Mouse (Mus musculus): Measurements from ENCODE around the gene Dip2c.

The Dip2c gene

DNA sequence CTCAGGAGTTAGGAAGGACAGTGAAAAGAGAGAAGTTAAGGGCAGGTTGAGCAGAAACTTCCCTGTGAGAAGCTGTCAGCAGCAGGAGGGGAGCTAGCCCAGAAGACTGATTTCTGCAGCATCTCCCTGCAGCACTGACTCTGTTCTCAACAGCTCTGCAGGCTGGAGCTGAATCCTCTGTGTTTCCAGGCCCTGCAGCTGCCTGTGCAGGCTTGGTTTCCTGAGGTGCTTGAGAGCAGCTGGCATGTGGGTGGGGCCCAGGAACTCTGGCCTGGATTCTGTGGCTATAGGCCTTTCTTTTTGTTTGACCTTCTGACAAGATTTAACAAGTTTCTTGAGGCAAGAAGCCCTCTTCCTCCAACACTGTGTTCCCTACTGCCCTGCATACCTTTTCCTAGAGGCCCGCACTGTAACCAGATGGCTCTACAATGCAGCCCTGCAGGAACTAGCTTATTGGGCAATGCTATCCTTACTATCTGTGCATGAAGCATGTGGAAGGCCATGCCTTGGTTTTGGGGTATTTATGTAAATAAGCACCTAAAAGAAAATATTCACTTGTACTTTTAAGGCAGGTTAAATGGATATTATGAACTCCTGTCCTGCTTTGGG lies 53.1 kb downstream of the Dip2c start:
- peak; percentile 14 to 27 for DNase-seq (ENCODE audit: low spot score in 2 of 2)

DNA sequence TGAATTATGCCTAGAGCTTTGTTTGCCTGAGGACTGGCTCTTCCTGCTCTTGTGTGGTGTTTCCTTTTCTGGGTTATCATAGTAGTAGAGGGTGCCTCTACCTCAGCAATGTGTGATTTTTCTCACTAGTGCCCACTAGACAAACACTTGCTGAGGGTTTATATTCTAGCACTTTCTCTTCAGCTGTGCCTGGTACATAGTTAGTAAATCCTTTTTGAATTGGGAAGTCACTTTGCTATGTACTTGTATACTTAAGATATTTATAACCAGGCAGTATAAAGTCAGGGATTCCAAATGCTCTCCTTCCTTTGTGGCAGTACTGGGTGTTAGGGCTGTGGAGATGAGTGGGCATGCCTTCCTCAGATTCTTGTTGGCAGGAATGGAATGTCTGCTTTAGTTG lies 56.9 kb downstream of the Dip2c start:
- no peak for DNase-seq (ENCODE audit: low spot score in 2 of 2)

DNA sequence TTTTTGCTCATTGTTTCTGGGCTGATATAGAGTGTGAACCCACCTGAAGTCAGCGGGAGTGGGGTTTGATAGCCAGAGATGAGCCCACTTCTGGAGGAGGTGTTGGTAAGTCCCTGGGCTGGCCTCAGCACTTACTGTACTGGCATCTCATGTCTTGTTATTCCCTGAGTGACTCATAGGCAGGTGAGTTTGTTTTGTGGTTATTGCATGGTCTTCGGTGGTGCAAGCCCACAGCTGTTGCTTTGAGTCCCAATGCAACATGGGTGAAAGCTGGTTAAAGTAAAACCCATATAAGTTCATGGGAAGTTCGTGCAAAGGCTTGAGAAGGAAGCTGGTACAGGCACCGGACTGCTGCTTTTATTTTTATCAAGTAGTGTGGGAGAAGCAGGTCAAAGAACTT lies 64.0 kb downstream of the Dip2c start:
- DNase-seq (ENCODE audit: low spot score in 2 of 2): no peak

DNA sequence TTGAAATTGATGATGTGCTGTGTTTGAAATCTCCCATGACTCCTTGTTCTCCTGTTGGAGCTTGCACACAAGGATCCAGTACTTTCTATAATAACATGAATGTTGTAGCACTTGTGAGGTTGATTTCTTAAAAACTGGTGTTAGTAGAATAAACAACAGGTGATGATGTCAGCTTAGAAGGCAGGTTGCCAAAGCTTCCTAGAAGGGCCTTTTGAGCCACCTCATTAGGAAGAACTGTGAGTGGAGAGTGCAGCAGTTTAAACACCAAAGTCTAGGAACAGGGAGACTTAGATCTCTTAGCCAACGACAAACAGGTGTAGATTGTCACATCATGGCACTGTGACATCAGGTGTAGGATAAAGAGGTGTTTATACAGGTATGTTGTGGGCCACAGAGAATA lies 66.4 kb downstream of the Dip2c start:
- no peak for DNase-seq (ENCODE audit: low spot score in 2 of 2)

DNA sequence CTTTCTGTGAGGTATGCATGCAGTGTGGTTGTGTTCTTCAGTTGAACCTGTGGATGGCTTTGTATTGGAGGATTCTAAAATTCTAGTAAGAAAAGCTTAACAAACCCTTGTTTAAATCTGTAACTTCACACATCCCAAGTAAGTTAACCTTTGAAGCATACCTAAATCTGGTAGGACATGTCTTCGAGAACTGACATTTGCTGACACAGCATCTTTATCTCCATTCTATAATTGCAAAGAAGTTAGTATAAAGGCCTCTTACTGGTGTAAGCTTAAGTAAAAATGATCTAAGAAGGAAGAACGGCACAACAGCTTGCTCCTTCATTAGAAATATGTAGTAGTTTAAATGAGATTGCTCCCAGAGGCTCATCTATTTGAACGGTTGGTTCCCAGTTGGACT lies 71.1 kb downstream of the Dip2c start:
- no peak for DNase-seq (ENCODE audit: low spot score in 2 of 2)

DNA sequence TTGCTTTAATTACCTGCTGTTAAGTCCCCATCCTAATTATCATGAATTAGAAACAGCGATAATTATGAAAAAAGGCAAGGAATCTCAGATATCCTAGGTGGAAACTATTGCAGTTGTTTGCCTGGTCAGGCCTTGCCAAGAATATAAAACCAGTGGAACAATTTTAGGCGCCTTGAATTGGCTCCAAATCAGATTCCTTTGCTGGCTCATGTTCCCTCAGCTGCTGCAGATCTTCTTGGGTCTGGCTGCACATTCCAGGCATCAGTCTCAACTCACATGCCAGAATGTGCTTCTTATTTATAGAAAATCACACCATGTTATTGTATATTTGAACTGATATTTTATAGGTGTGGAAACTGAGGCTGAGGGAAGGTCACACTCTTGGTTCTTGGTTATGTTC lies 74.3 kb downstream of the Dip2c start:
- peak in 1 of 2 experiments; percentile 77 for DNase-seq (ENCODE audit: low spot score in 2 of 2)

DNA sequence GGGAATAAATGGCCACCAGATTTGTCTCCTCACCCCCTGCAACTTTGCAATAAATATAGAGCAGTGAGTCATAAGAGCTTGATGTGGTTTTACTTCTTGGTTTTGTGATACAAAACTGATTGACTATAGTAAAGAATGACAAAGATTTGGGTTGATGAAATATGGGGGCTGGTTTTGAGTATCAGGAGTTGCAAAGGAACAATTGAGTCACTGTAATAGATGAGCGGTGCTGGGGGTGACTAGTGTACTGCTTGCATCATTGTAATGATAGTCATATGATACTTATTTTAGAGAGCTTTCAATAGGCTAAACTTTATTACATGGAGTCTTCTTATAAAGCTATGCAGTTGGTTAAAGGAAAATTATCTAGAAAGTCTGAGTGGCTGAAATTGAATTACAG lies 77.6 kb downstream of the Dip2c start:
- no peak for DNase-seq (ENCODE audit: low spot score in 2 of 2)

DNA sequence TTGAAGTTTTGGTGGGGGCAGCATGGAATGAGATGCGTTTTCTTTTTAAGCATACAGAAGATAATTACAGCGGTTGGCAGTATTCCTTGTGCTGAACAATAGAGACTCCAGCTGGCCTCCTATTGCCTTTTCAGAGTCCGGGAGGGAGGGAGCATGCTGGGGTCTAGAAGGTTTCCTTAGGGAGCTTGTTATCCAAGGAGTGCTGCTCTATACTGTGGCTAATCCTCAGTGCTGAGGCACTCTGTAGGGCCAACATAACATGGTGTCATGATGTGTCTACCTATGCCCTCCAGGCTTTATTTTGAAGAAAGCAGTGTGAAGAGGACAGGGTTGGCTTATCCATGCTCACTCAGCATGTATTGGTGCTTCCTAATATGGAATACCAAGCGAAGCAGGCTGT lies 79.0 kb downstream of the Dip2c start:
- DNase-seq (ENCODE audit: low spot score in 2 of 2): no peak

DNA sequence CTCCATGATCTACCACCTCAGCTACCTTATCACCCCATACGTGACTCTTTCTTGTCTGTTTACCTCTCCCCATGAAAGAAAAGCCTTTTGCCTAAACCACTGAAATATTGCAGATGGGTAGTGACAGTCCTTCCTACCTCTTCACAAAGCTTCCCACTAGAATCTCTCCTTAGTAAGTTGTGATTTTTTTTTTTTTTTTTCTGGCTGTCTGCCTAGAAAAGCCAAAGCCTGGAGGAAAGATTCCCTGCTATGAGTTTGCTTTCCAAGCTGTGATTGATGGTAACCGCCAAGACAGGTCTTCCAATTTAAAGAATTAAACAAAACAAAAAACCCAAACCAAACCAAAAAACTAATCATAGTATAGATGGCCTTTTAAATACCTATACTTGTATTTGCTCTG lies 85.1 kb downstream of the Dip2c start:
- DNase-seq (ENCODE audit: low spot score in 2 of 2): no peak

DNA sequence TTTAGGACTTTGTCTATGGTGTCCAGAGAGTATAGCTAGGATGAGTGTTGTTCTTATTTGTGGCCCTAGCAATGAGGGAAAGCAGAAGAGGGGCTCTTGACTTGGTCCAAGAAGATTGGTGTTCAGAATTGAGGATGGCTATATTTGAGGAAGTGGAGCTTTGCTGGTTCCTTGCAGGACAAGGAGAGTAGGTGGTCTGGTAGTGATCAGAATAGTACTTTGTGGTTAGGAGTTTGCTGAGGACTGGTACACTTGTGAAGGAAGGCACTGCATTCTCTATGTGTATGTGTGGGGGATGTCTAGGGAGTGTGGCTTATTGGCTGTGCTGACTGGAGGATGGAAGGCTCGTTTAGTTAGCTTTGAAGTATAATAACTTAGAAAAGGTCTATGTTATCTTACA lies 95.1 kb downstream of the Dip2c start:
- DNase-seq (ENCODE audit: low spot score in 2 of 2): no peak

DNA sequence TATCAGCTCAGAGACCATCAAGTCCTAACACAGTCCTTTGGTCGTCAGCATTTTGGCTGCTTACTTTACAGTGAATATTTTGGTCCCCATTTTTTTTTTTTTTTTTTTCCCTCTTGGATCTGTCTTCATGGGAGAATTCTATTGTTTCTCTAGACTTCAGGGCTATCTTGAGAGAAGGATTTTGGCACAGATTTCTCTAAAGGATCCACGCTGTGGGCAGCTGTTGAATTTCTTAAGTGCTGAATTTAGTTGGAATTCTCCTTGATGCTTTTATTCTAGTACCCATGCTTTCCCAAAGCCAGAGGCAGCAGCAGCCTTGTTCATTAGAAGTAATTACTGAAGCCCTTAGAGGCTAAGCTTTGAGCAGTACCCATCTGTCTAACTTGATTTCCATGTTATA lies 100.8 kb downstream of the Dip2c start:
- DNase-seq (ENCODE audit: low spot score in 2 of 2): no peak

DNA sequence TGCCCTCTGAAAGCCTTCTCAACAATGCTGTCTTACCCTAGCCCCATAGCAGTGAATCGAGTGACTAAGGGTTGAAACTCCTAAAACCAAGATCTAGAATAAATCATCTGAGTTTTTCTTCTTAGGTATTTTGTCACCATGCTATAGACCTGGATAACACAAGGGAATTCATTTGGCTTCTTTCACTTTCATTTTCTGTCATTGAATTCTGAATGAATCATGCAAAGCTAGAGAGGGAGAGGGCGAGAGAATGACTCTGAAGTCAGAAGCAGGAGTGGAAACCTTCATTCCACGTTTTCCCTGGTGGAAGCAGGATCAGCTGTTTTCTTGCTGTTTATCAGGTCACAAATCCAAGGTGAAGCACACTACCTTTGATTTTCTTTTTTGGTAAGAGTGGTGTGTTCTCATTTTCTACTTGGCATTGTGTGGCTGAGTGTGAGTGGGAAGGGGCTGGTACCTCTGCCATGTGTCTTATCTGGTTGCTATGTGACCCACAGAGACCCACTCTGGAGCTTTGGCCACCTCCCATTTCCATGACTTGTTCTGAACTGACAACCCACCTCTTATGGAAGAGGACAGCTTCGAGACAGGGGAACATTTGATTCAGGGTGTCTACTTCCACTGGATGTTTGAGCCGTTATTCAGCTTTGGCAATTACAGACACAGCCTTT lies 104.5 kb downstream of the Dip2c start:
- DNase-seq (ENCODE audit: low spot score in 2 of 2): no peak

DNA sequence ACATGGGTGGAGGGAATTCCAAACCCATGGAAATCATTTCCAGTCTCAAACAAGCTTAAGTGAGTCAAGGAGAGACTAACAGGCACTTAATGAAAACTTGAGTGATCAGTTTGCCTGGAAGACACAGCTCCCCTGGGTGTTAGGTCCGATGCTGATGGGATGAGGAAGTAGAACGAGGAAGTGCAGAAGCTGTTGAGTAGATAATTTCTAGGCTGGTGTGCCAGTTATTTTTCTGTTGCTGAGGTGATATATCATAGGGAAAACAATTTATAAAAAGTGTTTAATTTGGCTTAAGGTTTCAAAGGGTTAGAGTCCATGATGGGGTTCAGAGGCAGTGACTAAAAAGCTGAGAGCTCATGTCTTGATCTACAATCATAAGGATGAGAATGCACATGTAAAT lies 111.7 kb downstream of the Dip2c start:
- DNase-seq (ENCODE audit: low spot score in 2 of 2): no peak

DNA sequence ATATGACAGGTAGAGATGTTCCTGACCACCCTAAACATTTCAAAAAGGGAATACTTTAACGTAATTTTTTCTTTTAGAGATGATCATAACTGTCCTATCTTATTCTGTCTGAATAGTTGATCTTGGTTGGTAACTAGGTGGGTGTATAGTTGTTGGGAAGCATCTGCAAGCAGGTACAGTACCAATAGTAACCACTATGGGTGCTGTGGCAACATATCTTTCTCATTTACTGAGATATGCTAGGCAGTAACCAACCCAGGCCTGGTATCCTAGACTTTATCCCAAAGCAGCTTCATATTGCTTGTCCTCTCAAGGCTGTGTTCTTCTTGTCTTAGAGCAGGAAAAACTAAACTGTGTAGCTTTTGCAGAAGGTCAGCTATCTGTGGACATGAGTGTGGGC lies 113.0 kb downstream of the Dip2c start:
- no peak for DNase-seq (ENCODE audit: low spot score in 2 of 2)

DNA sequence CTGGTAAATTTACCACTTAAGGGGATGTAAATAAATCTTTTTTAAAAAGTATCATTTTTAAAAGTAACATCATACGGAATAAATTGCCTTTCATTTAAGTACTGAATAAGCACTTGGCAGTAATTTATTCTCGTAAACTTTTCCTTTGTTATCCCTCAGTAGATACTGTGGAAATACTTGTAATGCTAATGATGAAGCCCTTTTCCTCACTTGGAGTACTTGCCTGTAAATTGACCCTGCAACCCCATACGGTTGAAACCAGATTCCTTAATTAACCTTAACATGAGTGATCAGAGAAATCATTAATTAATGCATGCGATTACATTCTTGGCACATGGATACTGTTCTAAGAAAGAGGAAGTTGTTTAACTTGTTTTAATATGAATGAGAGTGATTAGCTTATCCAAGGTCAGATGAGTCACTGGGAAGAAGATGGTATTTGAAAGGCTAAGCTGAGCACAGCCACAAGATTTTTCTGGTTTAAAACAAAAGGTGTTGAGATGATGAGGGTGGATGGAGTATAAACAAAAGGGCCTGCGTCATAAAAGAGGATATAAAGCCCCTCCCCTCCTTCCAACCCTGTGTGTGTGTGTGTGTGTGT lies 114.0 kb downstream of the Dip2c start:
- no peak for DNase-seq (ENCODE audit: low spot score in 2 of 2)

DNA sequence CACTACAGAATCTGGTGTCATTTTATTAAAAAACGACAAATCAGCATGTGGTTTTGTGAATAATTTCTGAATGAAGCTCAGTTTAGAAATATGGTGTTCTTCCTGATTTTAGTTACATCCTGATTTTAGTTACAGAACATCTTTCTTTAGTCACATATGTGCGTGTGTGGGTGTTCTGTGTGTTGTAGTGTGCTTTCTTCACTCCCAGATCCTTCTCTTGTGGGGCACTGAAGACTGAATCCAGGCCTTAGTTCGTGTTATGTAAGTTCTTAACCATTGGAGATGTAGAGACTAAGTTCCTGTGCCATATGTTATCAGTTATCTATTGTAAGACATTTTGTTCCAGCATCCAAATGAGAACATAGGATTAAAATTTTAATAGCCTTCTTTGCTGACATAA lies 117.1 kb downstream of the Dip2c start:
- no peak for DNase-seq (ENCODE audit: low spot score in 2 of 2)

DNA sequence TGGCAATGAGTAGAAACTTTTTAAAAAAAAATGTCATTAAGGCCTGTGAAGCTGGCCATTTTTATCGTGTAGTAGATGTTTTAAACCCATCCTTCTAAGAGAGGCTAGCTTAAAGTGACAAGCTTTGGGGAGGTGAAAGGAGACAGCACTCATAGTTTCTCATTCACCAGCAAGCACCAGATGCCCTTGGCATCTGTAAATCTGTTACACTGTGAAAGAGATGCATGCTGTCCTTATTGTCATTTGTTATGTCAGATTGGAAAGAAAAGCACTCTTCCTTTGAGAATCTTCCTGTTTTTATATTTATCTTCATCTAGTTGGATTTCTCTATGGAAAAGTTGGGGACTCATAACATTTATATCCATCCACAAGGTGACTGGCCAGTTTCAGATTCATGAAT lies 119.0 kb downstream of the Dip2c start:
- DNase-seq (ENCODE audit: low spot score in 2 of 2): no peak

DNA sequence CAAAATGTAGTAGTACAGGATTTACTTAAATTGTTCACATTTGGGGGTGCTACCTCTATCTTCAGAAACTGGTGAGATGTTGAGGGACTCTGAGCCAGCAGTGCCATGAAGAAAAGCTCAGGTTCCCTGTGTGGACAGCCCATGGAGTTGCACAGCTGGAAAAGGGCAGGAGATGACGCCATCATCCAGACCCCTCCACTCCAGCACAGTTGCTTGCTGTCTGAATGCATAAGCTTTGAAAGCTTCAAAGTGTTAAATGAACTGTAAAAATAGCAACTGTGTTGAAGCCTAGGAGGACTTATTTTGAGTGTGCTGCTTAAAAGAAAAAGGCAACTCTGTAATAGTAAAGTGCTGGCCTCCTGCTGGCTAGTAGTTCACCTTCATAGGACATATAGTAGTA lies 122.5 kb downstream of the Dip2c start:
- no peak for DNase-seq (ENCODE audit: low spot score in 2 of 2)

DNA sequence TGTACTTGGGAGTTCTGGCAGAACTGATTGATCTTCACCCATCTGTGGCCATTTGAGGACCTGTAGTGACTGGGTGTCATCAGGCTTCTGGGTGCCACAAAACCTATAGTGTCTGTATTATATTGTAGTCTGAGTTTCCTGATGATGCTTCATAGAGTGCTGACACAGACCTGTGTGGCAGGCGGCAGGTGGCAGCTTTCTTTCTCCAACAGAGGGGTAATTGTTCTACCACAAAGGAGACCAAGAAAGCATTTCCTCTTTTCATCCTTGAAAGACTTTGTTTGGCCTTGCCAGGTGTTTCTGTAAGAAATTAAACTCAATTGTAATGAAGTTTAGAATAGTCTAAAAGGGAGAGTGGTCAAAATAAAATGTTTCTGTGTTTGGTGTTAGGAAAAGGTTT lies 129.1 kb downstream of the Dip2c start:
- DNase-seq (ENCODE audit: low spot score in 2 of 2): no peak

DNA sequence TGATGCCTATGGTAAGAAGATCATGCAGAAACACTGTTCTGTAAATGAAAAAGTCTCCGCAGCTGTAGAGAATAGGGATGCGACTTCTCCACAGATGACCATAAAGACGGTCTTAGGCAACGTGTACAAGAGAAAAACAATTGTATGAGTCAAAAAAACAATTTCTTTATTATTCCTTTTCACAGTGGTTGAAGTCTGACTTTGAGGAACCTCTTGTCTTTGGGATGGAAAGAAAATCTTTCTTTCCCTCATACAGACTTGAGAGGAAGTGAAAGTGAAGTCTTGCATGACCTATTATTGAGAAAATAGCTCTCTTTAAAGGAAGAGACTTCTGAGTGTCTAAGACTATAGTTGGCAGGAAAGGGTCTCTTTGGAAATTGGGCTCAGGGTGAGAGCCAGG lies 132.7 kb downstream of the Dip2c start:
- DNase-seq (ENCODE audit: low spot score in 2 of 2): no peak

DNA sequence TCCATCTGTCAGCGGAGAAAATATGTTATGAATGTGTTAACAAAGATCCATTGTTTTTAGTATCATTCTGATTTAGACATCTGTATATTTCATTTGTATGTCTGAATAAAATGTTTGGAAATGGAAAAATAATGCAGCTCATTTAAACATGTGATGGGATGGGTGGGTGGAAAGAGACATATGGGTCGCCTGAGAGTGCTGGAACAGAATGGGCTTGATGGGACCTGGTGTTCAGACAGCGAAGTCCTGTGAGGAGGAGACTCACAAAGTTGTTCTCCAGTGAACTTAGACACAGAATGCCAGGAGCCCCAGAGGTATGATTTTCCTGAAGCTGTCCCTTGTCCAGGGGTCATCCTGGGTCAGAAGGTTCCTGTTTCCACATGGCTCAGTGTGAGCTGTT lies 142.1 kb downstream of the Dip2c start:
- DNase-seq (ENCODE audit: low spot score in 2 of 2): peak in 1 of 2 experiments; percentile 11

DNA sequence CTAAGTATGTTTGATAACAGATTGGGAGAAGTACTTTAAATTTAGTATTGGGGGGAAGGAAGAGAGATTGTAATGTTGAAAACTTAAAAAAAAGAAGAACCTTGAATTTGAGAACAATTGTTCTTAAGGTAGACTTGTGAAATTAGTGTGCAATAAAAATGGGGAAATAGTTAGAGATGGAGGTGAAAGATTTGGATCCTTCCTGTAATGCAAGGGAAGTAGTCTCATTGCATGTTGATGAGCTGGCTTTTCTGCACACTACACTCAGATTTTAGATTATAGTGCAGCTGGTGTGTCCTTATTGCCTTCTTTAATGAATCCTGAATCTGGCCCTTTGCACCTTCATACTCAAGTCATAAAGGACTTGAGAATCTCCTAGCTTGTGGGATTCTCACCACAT lies 142.9 kb downstream of the Dip2c start:
- no peak for DNase-seq (ENCODE audit: low spot score in 2 of 2)

DNA sequence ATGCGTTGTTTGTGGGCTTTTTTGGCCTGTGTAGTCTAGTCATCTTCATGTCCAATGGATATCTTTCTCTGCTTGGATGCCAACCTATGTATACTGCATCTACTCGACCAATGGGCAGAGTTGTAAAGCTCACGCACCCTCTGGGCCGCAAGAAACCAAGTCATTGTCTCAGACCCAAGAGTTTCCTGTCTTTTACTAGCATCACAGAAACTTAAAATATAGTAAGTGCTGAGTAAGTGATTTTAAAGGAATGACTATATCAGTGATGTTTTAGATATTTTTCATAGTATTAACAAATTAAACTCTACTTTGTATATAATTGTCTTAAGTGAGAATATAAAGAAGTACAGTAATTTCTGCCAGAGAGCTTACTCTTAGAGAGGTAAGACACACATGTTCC lies 145.6 kb downstream of the Dip2c start:
- DNase-seq (ENCODE audit: low spot score in 2 of 2): no peak

DNA sequence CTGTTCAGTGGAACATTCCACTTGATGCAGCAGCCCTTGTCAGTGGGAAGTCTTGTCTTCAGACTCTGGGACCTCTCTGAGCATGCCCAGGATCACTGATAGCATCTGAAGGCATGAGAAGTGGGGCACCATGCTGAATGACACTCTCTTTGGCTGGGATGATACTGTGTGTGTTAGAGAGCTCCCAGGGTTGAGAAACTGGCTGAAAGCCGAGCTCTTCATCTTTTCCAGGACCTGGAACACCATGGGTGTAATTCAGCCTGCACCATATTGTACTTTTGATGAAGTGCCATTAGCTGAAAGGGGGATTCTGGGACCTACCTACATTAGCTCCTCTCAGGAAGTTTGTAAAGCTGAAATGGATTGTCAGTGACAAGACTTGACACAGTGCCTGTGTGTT lies 146.5 kb downstream of the Dip2c start:
- DNase-seq (ENCODE audit: low spot score in 2 of 2): no peak

Data from frontal cortex, postnatal 36 days (tissue).